Mouse (Mus musculus): ENCODE measurements around the gene Piwil4.

Gene Piwil4

GRCm38 (mm10) chr9:14668382-14668781 lies 72.2 kb downstream of the Piwil4 start:
- no peak for DNase-seq (ENCODE audit: low spot score in 2 of 2)

- DNase-seq (ENCODE audit: low spot score in 2 of 2) = no peak
Observed at GRCm38 (mm10) chr9:14666071-14666470, 74.5 kb downstream of the Piwil4 start.

- no peak for DNase-seq (ENCODE audit: low spot score in 2 of 2)
Observed at GRCm38 (mm10) chr9:14663591-14663990, 76.9 kb downstream of the Piwil4 start.

- peak in 1 of 2 experiments; percentile 31 for DNase-seq (ENCODE audit: low spot score in 2 of 2)
Observed at GRCm38 (mm10) chr9:14662876-14663275, 77.7 kb downstream of the Piwil4 start.

DNA sequence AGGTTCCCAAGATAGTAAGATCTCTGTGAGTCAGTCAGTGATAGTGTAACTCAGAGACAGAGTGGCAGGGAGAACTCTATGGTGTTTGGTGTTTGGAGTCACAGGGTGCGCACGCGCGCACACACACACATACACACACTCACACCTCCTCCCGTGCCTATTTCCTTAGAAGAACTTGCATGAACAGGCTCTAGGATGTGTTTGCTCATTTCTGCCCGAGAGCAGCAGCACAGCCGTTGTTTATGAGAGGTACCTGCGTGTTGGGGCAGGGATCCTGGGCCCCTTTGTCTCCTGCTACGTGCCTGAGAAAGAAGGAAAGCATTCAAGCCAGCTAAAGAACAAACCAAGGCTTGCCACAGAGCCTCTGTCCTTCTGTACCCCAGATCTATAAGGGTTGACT lies 78.4 kb downstream of the Piwil4 start:
- DNase-seq (ENCODE audit: low spot score in 2 of 2) = peak in 1 of 2 experiments; percentile 40

- no peak for DNase-seq (ENCODE audit: low spot score in 2 of 2)
Observed at GRCm38 (mm10) chr9:14657926-14658325, 82.6 kb downstream of the Piwil4 start.

DNA sequence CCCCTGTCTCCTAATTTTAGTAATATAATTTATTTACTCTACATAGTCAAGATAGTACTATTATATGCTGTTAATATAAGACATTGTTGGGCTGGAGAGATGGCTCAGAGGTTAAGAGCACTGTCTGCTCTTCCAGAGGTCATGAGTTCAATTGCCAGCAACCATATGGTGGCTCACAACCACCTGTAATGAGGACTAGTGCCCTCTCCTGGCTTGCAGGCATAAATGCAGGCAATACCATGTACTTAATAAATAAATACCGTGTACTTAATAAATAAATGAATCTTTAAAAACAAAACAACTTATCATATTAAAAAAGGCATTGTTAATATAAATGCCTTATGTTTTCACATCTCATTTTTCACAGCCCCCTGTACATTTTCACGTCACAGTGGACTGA lies 86.5 kb downstream of the Piwil4 start:
- no peak for DNase-seq (ENCODE audit: low spot score in 2 of 2)

DNA sequence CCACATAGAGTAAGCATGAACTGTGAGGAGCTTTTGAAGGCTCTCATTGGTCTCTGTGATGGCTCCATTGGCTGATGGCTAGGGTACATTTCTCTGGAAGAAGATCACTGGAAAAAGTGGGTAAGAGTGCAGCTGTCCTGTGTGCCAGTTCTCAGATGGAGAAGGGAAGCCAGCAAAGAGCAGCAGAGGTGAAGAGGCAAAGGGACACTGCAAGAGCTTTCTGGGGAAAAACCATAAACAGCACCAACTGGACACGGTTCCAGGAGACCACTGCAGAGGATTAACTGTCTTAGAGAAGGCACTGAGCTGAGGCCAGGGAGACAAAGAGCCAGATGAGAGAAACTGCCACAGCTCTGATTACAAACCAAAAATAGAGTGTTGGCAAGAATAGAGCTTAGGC lies 87.8 kb downstream of the Piwil4 start:
- no peak for DNase-seq (ENCODE audit: low spot score in 2 of 2)

DNA sequence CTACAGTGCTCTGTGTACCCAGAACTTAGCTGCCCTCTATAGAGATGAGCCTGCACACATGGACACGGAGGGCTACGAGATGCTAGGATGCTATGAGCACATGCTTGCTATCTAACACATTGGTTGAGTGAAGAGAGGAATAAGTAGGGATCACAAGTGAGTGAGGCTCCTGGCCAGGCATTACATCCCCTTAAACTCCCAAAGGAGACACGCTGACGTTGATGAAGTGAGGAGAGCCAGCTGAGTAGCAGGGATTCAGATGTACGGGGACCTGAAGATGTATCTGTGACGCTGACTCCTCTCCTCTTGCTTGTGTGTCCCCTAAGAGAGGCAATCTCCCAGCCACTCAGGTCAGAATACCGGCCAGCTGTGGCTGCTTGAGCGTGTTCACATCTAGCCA lies 92.7 kb downstream of the Piwil4 start:
- DNase-seq (ENCODE audit: low spot score in 2 of 2) = no peak

DNA sequence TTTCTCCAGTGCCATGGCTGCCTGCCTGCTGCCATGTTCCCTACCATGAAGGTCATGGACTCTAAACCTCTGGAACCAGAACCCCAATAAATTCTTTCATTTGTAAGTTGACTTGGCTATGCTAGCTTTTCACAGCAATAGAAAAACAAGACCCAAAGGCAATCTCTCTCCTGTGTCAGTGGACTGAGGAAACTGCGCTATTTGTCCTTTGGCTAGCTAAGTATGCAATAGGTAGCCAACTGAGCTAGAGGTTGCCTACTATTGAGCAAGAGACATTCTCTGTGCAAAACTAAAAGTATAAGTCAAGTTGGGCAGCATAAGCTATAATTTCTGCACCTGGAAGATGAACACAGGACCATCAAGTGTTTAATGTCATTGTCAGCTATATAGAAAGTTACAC lies 93.9 kb downstream of the Piwil4 start:
- no peak for DNase-seq (ENCODE audit: low spot score in 2 of 2)

All from urinary bladder, postnatal 4 days (tissue).